Mouse (Mus musculus) limb, embryonic 14.5 days (tissue): ENCODE results near the gene Naa60. TPM values are rescaled to one million over a fixed set of nuclear protein-coding genes. Genes with fewer than 3 reads are reported as not detected.

ENCODE experiments used
- ATAC-seq: fragments of 200-750 bp; cut with Nextera tagmentation; 2 replicates; pipeline ENCODE4 v1.8.0; 2017; ENCODE audit warnings: low read depth, moderate number of reproducible peaks, moderate TSS enrichment; ENCODE audit not compliant: low FRiP score
- DNase-seq: peaks from one replicate; pipeline ENCODE4 v3.0.0-alpha.2; 2015; ENCODE audit warnings: low spot score
- H3K27ac ChIP-seq: fragments of 300-500 bp; sonication (generic); replicated peaks from 2 replicates; pipeline ENCODE4 v1.5.1; 2014; ENCODE audit warnings: low read depth, mild to moderate bottlenecking, low read length, moderate library complexity, mixed read lengths
- H3K27me3 ChIP-seq: fragments of 300-500 bp; sonication (generic); 2 replicates; pipeline ENCODE4 v1.6.1; 2014; ENCODE audit warnings: low read length, mixed read lengths; ENCODE audit not compliant: control insufficient read depth, insufficient read depth
- H3K36me3 ChIP-seq: fragments of 300-500 bp; sonication (generic); 2 replicates; pipeline ENCODE4 v1.6.1; 2014; ENCODE audit warnings: mild to moderate bottlenecking, low read length, moderate library complexity, mixed read lengths; ENCODE audit not compliant: control insufficient read depth, insufficient read depth
- H3K4me1 ChIP-seq: fragments of 300-500 bp; sonication (generic); 2 replicates; pipeline ENCODE4 v1.6.1; 2014; ENCODE audit warnings: antibody characterized with exemption, low read length, mixed read lengths; ENCODE audit not compliant: control insufficient read depth, insufficient read depth
- H3K4me2 ChIP-seq: fragments of 300-500 bp; sonication (generic); replicated peaks from 2 replicates; pipeline ENCODE4 v1.6.1; 2014; ENCODE audit warnings: low read depth, mild to moderate bottlenecking, low read length, moderate library complexity; ENCODE audit not compliant: severe bottlenecking
- H3K4me3 ChIP-seq: fragments of 300-500 bp; sonication (generic); replicated peaks from 2 replicates; pipeline ENCODE4 v1.5.1; 2014; ENCODE audit warnings: low read length
- H3K9ac ChIP-seq: fragments of 300-500 bp; sonication (generic); 2 replicates; pipeline ENCODE4 v1.6.1; 2014; ENCODE audit warnings: mild to moderate bottlenecking, low read depth, low read length, moderate library complexity; ENCODE audit not compliant: severe bottlenecking
- H3K9me3 ChIP-seq: fragments of 300-500 bp; sonication (generic); 2 replicates; pipeline ENCODE4 v1.6.1; 2016; ENCODE audit warnings: low read length; ENCODE audit not compliant: control insufficient read depth
- POLR2A ChIP-seq: fragments of 200-500 bp; IDR thresholded peaks from 2 replicates; pipeline ENCODE4 v1.8.0; 2012; ENCODE audit warnings: inconsistent platforms, mild to moderate bottlenecking, moderate library complexity, borderline replicate concordance; ENCODE audit not compliant: insufficient read depth, insufficient read length; ENCODE audit errors: extremely low read depth
- WGBS: fragments of 180-500 bp; shearing (Covaris S2); extraction: QIAGEN DNeasy Blood & Tissue Kit; methylation state at CpG from one replicate; pipeline ENCODE4 v1.1.7; 2014; 5-methylcytosine and 5-hydroxymethylcytosine counted together
- polyA plus RNA-seq, 2 experiments: library from polyadenylated mRNA; depleted of rRNA in 1 of 2; stranded (reverse) in 1 of 2; unstranded in 1 of 2; fragments of >200 nt; fragmentation: Nextera tagmentation in 1 of 2; extraction: Ambion mirVana in 1 of 2; gene quantifications; 2 replicates each; pipeline versions ENCODE4 v1.2.1 to v1.2.3; 2012 to 2014

The Naa60 gene
- polyA plus RNA-seq, 2 experiments, result 59.5 to 63.0 TPM

DNA sequence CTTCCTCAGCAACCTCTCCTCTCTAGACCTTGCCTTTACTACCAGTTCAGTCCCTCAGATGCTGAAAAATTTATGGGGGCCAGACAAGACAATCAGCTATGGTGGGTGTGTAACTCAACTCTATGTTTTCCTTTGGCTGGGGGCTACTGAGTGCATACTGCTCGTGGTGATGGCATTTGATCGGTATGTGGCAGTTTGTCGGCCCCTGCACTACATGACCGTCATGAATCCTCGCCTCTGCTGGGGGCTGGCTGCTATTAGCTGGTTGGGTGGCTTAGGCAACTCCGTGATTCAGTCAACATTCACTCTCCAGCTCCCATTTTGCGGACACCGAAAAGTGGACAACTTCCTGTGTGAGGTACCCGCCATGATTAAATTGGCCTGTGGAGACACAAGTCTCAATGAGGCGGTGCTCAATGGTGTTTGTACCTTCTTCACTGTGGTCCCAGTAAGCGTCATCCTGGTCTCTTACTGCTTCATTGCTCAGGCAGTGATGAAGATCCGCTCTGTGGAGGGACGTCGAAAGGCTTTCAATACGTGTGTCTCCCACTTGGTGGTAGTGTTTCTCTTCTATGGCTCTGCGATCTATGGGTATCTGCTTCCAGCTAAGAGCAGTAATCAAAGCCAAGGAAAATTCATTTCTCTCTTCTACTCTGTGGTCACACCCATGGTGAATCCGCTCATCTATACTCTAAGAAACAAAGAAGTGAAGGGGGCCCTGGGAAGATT lies 32.9 kb upstream of the Naa60 start:
- Histone ChIP-seq H3K27me3 (no peaks in the 10 kb centered on the region), H3K36me3 (no peaks in the 10 kb centered on the region), H3K4me2 (no peak overlapping the region), H3K4me3 (no peak overlapping the region), H3K27ac (no peak overlapping the region), H3K9ac (no peak overlapping the region), H3K9me3 (no peaks in the 10 kb centered on the region), H3K4me1 (no peaks in the 10 kb centered on the region)
- 56% methylated on average over 17 of the region's 17 CpGs for WGBS
- peak; percentile 38 for DNase-seq
- ATAC-seq, result no peak
- TF ChIP-seq POLR2A, result no peak

DNA sequence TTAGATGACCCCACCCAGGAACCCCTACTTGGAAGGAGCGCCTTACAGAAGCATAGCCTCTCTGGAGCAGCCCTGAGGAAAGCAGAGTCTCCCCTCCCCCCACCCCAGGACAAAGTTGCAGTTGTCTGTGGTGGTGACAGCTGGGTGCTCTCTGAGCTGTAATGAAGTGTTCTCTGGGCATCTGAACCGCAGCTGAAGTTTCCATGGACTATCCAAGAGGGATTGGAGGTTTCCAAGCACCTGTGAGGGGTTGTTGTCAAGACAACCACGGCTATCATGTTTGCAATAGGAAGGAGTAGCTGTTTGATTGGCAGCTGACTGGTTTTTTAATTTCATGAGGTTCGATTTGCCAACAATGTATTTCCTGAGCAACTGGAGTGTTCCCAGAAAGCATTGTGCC lies 29.2 kb upstream of the Naa60 start:
- Histone ChIP-seq H3K27ac (no peak overlapping the region), H3K9me3 (no peaks in the 10 kb centered on the region), H3K36me3 (no peaks in the 10 kb centered on the region), H3K4me2 (no peak overlapping the region), H3K4me3 (no peak overlapping the region), H3K27me3 (no peaks in the 10 kb centered on the region), H3K4me1 (peaks cover 6% of the 10 kb centered on the region), H3K9ac (no peak overlapping the region)
- ATAC-seq (0 out of 2 replicates have a peak, but pooled peaks have one; percentile 21), DNase-seq (peak; percentile 38)
- WGBS, result 38% methylated on average over 4 of the region's 4 CpGs
- TF ChIP-seq POLR2A, result no peak

DNA sequence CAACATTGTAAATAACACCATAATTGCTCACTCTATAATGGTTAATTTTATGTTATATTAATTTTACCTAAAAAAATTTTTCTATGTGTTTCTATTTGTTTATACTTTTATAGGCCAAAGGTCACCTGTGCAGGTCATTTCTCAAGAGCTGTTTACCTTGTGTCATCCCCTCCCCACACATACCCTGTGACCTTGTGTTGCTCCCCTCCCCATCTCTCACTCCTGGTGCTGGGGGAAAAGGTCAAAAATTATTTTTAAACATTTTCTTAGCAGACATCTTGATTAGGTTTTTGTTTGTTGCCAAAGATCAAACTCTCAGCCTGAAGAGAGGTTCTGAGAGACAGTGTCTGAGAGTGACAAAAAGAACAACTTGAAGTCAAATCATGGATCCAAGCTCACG lies 28.4 kb upstream of the Naa60 start:
- 67% methylated on average over 1 of the region's 1 CpGs for WGBS
- DNase-seq (no peak), ATAC-seq (no peak)
- H3K27me3 ChIP-seq, result no peaks in the 10 kb centered on the region
- no peaks in the 10 kb centered on the region for H3K9me3 ChIP-seq
- peaks cover 7% of the 10 kb centered on the region for H3K4me1 ChIP-seq
- H3K9ac ChIP-seq, result no peak overlapping the region
- no peaks in the 10 kb centered on the region for H3K36me3 ChIP-seq
- no peak overlapping the region for H3K4me2 ChIP-seq
- no peak overlapping the region for H3K27ac ChIP-seq
- no peak overlapping the region for H3K4me3 ChIP-seq
- TF ChIP-seq POLR2A, result no peak

DNA sequence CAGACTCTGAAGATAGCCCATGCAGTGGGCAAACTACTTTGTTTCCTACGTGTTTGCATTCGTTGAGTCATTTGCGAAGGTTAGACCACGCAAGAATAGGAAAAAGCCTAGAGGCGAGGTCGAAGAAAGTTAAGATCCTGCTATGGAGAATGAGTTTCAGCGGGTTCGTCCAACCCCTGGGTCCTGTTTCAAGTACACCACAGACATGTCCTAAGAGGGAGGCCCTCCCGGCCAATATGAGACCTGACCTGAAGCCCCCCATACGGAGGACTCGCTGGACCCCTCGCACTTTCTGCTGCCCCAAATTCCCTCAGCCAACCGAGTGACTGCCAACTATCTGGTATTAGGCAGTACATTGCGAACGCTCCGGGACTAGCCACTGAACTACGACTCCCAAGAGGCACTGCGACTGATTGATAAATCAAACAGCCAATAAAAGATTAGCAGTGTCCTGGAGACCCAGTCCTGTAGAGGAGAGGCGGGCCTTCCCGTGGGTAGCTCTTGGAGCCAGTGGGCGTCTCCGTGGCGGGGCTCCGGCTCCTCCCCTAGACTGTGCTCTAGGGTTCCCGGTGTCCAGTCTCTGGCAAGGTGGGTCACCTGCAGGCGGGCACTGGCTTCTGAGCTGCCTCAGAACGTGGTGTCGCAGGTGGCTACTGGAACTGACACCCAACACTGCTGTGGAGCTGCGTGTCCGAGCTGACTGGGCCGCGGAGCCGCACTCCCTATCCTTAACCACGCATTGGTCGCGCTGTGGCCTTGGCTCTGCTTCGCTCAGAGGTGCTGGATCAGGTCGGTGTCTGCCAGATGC lies 25.3 kb upstream of the Naa60 start, which contains the start of gene Zfp174:
Zfp174 (plus strand) TSS at position 558 of the 808 bp plus-strand sequence.
- H3K27me3 ChIP-seq, result no peaks in the 10 kb centered on the region
- peak within 1 kb of the TSS; percentile 66 for H3K4me3 ChIP-seq
- TF ChIP-seq POLR2A, result peak; percentile 59; the same call in 1 of the 2 replicates
- DNase-seq, result peak; percentile 100
- peaks cover 7% of the 10 kb centered on the region for H3K4me1 ChIP-seq
- no peaks in the 10 kb centered on the region for H3K9me3 ChIP-seq
- no peak within 1 kb of the TSS for H3K27ac ChIP-seq
- H3K9ac ChIP-seq, result peak within 1 kb of the TSS; percentile 64
- WGBS, result 3% methylated on average over 38 of the region's 38 CpGs
- peak; percentile 98 for ATAC-seq
- H3K4me2 ChIP-seq, result peak within 1 kb of the TSS; percentile 68
- no peaks in the 10 kb centered on the region for H3K36me3 ChIP-seq

DNA sequence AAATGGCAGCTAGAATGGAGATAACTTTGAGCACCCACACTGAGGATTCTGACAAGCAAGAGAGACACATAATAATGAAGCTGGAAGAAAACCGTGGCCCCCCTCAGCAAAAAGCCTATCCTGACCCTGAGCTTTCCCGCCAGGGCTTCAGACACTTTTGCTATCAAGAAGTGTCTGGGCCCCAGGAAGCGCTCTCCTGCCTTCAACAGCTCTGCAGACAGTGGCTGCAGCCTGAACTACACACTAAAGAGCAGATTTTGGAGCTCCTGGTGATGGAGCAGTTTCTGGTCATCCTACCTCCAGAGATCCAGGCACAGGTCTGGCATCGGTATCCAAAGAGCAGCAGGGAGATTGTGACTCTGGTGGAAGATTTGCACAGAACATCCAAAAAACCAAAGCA lies 24.3 kb upstream of the Naa60 start:
- H3K4me1 ChIP-seq, result peaks cover 7% of the 10 kb centered on the region
- no peaks in the 10 kb centered on the region for H3K9me3 ChIP-seq
- ATAC-seq, result no peak
- no peaks in the 10 kb centered on the region for H3K36me3 ChIP-seq
- 73% methylated on average over 4 of the region's 4 CpGs for WGBS
- peak overlapping the region; percentile 66 for H3K4me3 ChIP-seq
- peak overlapping the region; percentile 68 for H3K4me2 ChIP-seq
- H3K9ac ChIP-seq, result peak overlapping the region; percentile 64; the same call in 1 of the 2 replicates
- DNase-seq, result no peak
- TF ChIP-seq POLR2A, result no peak
- H3K27me3 ChIP-seq, result no peaks in the 10 kb centered on the region
- H3K27ac ChIP-seq, result no peak overlapping the region
